Mouse (Mus musculus): Measurements from ENCODE around the gene Arl2. TPM values are rescaled to one million over a fixed set of nuclear protein-coding genes. Genes with fewer than 3 reads are reported as not detected.
"Not testable (repeated sequence)": the region's sequence is repeated elsewhere in the genome, so short reads cannot be mapped to it uniquely, and the experiment has no call there.

The Arl2 gene
- polyA plus RNA-seq, 1 experiment from 2014 or later, result 80.5 TPM

DNA sequence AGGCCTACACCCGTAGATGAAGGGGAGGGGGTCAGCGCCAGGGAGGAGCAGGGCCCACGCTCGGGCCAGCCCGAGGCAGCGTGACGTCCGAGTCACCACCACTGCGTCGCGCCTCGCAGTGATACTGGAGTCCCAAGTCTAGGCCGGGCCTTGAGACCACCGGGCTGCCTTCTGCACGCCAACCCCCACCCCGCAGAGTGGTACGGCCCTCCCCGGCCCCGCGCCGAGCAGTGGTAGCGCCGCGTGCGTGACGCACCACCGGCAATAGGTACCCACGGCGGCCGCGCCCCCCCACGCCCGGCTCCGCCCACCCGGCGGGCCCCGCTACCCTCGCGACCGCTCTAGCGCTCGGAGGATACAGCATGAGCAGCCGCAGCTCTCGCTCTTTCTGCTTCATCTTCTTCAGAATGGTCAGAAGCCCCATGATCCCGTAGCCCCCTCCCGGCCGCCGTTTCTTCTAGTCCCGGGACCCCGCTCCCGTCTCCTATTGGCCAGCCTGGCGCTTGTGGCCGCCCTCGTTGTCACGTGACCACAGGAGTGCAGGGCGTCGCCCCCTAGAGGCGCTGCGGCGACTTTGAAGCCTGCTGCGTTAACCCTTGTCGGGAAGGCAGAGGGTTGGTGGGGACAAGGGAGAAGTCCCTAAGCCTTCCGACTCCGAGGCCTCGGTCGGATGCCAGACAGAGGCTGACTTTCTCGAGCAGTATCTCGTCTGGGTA is 512 bp downstream of the Arl2 start, which contains the start of gene Batf2:
Batf2 (plus strand) TSS at position 306 of the 716 bp plus-strand sequence.
- Histone ChIP-seq H3K9me3 (0 out of 2 replicates have a peak, but pooled peaks cover 3% of the 10 kb centered on the region), H3K27me3 (no peaks in the 10 kb centered on the region), H3K9ac (peak within 1 kb of the TSS; percentile 80), H3K27ac (peak within 1 kb of the TSS; percentile 99), H3K4me3 (replicated peaks) (peak within 1 kb of the TSS; percentile 73), H3K4me2 (peak within 1 kb of the TSS; percentile 92), H3K36me3 (replicated peaks) (peaks cover 19% of the 10 kb centered on the region), H3K4me1 (peaks cover 15% of the 10 kb centered on the region)
- peak; percentile 93 for ATAC-seq (ENCODE audit: low FRiP score)
- under 1% methylated on average over 40 of the region's 68 CpGs for WGBS

DNA sequence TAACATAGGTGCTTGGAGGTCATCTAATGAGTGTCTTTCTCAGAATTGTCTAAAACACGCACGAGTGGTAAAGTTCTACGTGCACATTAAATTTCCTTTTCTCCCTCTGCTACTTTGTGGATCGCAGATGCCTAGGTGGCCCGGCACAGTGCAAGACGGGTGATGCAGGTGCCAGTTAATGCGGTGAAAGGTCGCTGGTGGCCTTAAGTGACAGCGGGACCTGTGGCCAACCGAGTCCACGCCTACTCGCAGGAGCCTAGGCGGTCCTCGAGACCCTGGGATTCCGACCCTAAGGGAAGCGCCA is 1.0 kb downstream of the Arl2 start:
- no peak for ATAC-seq (ENCODE audit: low FRiP score)

DNA sequence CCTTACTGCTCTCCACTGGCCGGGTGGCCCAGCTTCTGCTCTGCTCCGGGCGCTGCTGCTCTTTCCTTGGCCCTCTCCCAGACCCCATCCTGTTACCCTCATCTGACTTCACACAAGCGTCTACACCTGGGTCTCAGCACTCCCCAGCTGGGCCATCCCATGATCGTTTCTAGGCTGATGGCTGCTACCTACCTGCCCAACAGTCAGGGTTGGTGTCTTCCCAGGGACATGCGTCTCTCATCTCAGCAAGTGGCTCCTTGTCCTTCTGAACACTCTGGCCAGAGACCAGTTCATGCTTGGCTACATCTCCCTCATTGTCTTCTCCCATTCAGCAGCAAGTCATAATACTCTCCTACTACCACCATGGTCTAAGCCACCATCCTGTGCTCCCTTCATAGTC is 1.6 kb downstream of the Arl2 start:
- Histone ChIP-seq H3K4me3 (replicated peaks) (peak overlapping the region; percentile 73), H3K4me2 (peak overlapping the region; percentile 92), H3K27me3 (no peaks in the 10 kb centered on the region), H3K36me3 (replicated peaks) (peaks cover 30% of the 10 kb centered on the region), H3K27ac (0 out of 2 replicates have a peak overlapping the region, but pooled peaks have one; percentile 9), H3K9me3 (0 out of 2 replicates have a peak, but pooled peaks cover 3% of the 10 kb centered on the region), H3K4me1 (peaks cover 15% of the 10 kb centered on the region), H3K9ac (peak overlapping the region; percentile 80)
- WGBS, result 94% methylated on average over 6 of the region's 6 CpGs
- no peak for ATAC-seq (ENCODE audit: low FRiP score)

More for the DNA sequence above, 1.0 kb downstream of the Arl2 start:
- H3K27ac ChIP-seq, result peak overlapping the region; percentile 99
- 0 out of 2 replicates have a peak, but pooled peaks cover 3% of the 10 kb centered on the region for H3K9me3 ChIP-seq
- peak overlapping the region; percentile 80 for H3K9ac ChIP-seq
- 7% methylated on average over 16 of the region's 16 CpGs for WGBS
- peaks cover 24% of the 10 kb centered on the region for H3K36me3 ChIP-seq (replicated peaks)
- H3K4me1 ChIP-seq, result peaks cover 15% of the 10 kb centered on the region
- peak overlapping the region; percentile 73 for H3K4me3 ChIP-seq (replicated peaks)
- H3K27me3 ChIP-seq, result no peaks in the 10 kb centered on the region
- H3K4me2 ChIP-seq, result peak overlapping the region; percentile 92

DNA sequence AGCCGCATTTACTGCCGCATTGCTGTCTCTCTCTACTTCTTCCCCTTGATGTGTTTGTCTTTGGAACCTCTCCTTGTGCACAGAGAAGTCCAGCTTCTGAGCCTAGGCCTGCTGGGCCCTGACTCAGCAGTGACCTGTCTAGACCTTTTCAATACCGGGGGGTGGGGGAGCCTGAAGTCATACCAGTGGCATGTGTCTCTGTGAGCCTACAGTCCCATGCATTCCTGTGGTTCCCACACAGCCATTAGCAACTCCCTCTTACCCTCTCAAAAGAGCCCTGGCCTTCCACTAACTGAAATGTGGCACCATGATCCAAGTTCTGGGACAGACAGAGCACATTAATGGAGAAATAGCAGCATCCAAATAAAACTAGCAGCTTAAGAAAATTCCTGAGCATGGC is 5.0 kb downstream of the Arl2 start:
- Histone ChIP-seq H3K36me3 (replicated peaks) (peaks cover 38% of the 10 kb centered on the region), H3K27ac (no peak overlapping the region), H3K4me3 (replicated peaks) (no peak overlapping the region), H3K4me1 (peaks cover 11% of the 10 kb centered on the region), H3K9ac (no peak overlapping the region), H3K27me3 (no peaks in the 10 kb centered on the region), H3K4me2 (no peak overlapping the region), H3K9me3 (no peaks in the 10 kb centered on the region)
- 90% methylated on average over 3 of the region's 3 CpGs for WGBS
- ATAC-seq (ENCODE audit: low FRiP score), result no peak

DNA sequence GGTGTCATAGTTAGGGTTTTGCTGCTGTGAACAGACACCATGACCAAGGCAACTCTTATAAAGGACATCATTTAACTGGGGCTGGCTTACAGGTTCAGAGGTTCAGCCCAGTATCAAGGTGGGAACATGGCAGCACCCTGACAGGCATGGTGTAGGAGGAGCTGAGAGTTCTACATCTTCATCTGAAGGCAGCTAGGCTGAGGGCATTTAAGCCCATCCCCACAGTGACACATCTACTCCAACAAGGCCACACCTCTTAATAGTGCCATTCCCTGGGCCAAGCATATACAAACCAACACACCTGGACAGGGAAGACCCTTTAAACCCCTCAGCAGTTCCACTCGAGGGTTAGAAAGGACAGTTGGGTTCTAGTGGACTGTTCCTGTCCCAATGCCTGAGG is 8.2 kb downstream of the Arl2 start:
- 52% methylated on average over 1 of the region's 1 CpGs for WGBS
- H3K9me3 ChIP-seq, result not testable (repeated sequence)
- H3K36me3 ChIP-seq (replicated peaks), result peaks cover 38% of the 10 kb centered on the region

DNA sequence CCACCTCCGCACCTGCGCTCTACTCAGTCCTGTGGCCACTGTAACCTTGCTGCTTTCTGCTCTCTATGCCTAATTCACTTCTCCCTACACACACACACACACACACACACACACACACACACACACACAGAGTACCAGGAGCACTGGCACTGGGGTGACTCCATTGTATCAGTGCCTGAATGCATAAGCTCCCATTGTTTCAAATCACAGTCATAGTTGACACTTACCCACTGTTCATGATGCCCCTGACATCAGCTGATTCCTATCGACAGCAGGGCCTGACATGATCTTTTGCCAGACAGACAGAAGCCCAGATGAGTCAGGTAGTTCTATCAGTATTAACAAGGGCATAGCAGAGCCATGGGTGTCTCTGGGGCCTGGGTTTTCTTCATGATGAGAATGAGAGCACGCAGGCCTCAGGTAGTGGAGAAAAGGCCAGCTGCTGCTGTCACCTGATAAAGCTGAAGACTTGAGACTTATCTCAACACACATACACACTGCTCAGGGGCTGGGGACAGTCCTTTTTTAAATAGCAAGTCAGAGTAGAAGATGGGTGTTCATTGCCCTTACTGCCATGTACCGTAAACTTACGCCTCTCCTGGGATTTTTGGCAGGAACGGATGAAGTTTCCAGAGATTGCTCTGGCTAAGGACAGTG is 9.0 kb downstream of the Arl2 start:
- H3K4me1 ChIP-seq, result 0 out of 2 replicates have a peak, but pooled peaks cover 7% of the 10 kb centered on the region
- no peak overlapping the region for H3K27ac ChIP-seq
- no peak overlapping the region for H3K4me3 ChIP-seq (replicated peaks)
- H3K4me2 ChIP-seq, result no peak overlapping the region
- H3K36me3 ChIP-seq (replicated peaks), result peaks cover 31% of the 10 kb centered on the region
- 92% methylated on average over 7 of the region's 7 CpGs for WGBS
- H3K27me3 ChIP-seq, result no peaks in the 10 kb centered on the region
- no peaks in the 10 kb centered on the region for H3K9me3 ChIP-seq
- H3K9ac ChIP-seq, result no peak overlapping the region
- no peak for ATAC-seq (ENCODE audit: low FRiP score)

More for the DNA sequence above, 8.2 kb downstream of the Arl2 start:
- not testable (repeated sequence) for H3K4me1 ChIP-seq; H3K4me2 ChIP-seq; H3K27ac ChIP-seq; H3K27me3 ChIP-seq; H3K9ac ChIP-seq; H3K4me3 ChIP-seq (replicated peaks); ATAC-seq (ENCODE audit: low FRiP score)

DNA sequence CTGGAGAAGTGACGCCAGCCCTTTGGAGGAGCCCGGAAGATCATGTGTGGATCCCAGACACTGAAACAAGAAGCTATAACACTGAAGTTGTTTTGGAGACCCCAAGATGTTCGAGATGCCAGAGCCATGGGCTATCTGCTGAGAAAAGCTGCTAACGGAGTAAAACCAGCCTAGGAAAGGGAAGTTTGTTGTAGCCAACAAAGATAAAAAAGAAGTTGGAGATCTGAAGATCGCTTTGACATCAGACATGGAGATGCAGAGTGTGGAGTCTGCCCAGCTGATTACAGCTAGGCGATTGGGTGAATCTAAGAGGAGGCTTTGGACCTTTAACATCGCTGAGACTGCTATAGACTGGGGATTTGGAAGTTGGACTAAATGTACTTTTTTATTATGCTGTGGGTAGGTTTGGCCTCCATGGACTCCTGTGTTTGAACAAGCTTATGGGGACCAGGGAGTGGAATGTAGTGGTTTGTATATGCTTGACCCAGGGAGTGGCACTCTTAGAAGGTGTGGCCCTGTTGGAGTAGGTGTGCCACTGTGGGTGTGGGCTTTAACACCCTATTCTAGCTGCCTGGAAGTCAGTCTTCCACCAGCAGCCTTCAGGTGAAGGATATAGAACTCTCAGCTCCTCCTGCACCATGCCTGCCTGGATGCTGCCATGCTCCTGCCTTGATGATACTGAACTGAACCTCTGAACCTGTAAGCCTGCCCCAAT is 10.8 kb downstream of the Arl2 start:
- H3K27ac ChIP-seq, result not testable (repeated sequence)
- H3K36me3 ChIP-seq (replicated peaks), result peaks cover 17% of the 10 kb centered on the region

DNA sequence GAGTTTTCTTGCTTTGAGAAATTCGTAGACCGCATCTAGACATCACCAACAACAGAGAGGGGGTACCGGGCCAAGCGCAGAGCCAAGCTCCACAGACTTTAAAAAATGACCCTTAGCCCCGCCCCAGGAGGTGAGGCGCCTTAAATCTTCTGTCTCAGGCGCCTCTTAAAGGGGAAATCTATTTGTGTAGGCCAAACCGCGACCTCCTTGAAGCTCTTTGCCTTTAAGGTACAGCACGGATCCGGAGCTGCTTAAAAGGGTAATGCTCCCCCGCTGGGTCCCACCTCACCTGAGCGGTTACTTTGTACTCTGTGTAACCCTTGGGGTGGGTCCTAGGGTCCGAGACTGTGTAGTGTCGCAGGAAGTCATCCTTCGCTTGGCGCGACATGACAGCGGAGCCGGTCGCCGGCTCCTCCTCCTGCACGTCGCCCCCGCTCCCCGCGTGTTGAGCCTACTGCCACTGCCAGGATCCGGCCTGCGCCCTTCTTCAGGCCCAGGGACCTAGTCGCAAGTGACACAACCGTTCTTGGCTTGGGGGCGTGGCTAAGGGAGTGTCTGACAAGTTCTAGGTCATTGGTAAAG is 13.5 kb downstream of the Arl2 start, which contains the start of gene Snx15:
Snx15 (minus strand) TSS at position 545 of the 582 bp plus-strand sequence.
- Histone ChIP-seq H3K9me3 (no peaks in the 10 kb centered on the region), H3K4me1 (0 out of 2 replicates have a peak, but pooled peaks cover 7% of the 10 kb centered on the region), H3K4me2 (peak within 1 kb of the TSS; percentile 70), H3K27me3 (no peaks in the 10 kb centered on the region), H3K9ac (peak within 1 kb of the TSS; percentile 63), H3K36me3 (replicated peaks) (no peaks in the 10 kb centered on the region), H3K27ac (peak within 1 kb of the TSS; percentile 83), H3K4me3 (replicated peaks) (peak within 1 kb of the TSS; percentile 52)
- ATAC-seq (ENCODE audit: low FRiP score), result peak; percentile 93
- under 1% methylated on average over 32 of the region's 32 CpGs for WGBS

More for the DNA sequence above, 10.8 kb downstream of the Arl2 start:
- not testable (repeated sequence) for H3K4me3 ChIP-seq (replicated peaks); H3K4me1 ChIP-seq; ATAC-seq (ENCODE audit: low FRiP score); H3K27me3 ChIP-seq; H3K4me2 ChIP-seq; H3K9me3 ChIP-seq; H3K9ac ChIP-seq
- WGBS, result 79% methylated on average over 7 of the region's 7 CpGs

DNA sequence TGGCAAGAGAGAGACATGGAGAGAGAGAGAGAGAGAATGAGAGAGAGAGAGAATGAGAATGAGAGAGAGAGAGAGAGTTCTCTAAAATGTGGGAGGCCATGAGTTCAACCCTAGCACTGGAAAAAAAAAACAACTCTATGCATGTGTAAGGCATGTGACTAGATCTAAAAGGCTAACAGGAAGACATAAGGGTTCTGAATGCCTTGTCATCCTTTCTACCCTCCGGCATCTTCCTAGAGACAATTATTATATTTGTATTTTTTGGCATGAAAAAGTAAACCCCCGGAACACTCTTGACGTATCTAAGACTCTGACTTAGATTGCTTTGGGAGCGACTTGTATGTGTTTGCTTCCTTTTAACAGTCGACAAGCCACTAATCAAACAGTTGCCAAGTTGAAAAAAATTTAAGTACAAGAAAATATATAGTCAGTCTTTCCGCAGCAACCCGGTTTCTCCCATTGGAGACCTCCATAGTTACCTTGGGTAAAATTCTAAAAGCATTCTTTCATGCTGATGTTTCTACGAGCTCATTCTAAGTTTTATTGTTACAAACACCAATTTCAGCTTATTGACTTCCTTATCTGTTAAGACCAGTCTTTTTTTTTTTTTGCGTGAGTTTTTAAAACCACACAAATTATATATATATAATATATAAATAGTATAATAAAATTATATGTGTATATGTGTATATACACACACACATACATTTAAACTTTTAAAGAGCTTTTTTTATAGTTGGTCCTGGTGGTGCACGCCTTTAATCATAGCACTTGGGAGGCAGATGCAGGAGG is 14.4 kb downstream of the Arl2 start:
- 74% methylated on average over 10 of the region's 10 CpGs for whole genome bisulfite sequencing
- H3K27ac ChIP-seq, result peak overlapping the region; percentile 83

DNA sequence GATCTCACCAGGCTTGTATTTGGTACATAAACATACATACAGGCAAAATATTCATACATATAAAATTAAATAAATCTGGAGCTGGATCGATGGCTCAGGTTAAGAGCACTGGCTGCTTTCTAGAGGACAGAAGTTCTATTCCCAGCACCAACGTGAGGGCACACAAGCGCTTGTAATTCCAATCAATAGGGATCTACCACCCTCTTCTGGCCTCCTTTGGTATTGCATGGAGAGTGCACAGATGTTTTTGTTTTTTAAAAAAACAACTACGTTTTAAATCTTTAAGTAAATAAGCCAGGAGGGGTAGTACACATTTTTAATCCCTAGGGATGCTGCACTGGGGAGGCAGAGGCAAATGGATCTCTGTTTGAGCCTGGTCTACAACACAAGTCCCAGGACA is 15.1 kb downstream of the Arl2 start:
- no peaks in the 10 kb centered on the region for H3K36me3 ChIP-seq (replicated peaks)
- H3K9ac ChIP-seq, result no peak overlapping the region
- H3K4me3 ChIP-seq (replicated peaks), result no peak overlapping the region
- H3K9me3 ChIP-seq, result no peaks in the 10 kb centered on the region
- no peak overlapping the region for H3K27ac ChIP-seq
- WGBS, result 24% methylated on average over 4 of the region's 4 CpGs
- no peak for ATAC-seq (ENCODE audit: low FRiP score)
- no peaks in the 10 kb centered on the region for H3K27me3 ChIP-seq
- 0 out of 2 replicates have a peak, but pooled peaks cover 7% of the 10 kb centered on the region for H3K4me1 ChIP-seq
- H3K4me2 ChIP-seq, result no peak overlapping the region

More for the DNA sequence above, 14.4 kb downstream of the Arl2 start:
- Histone ChIP-seq H3K4me2 (peak overlapping the region; percentile 70), H3K4me1 (0 out of 2 replicates have a peak, but pooled peaks cover 7% of the 10 kb centered on the region), H3K9ac (peak overlapping the region; percentile 63; the same call in 1 of the 2 replicates), H3K4me3 (replicated peaks) (peak overlapping the region; percentile 52), H3K9me3 (no peaks in the 10 kb centered on the region), H3K27me3 (no peaks in the 10 kb centered on the region), H3K36me3 (replicated peaks) (no peaks in the 10 kb centered on the region)
- no peak for ATAC-seq (ENCODE audit: low FRiP score)

DNA sequence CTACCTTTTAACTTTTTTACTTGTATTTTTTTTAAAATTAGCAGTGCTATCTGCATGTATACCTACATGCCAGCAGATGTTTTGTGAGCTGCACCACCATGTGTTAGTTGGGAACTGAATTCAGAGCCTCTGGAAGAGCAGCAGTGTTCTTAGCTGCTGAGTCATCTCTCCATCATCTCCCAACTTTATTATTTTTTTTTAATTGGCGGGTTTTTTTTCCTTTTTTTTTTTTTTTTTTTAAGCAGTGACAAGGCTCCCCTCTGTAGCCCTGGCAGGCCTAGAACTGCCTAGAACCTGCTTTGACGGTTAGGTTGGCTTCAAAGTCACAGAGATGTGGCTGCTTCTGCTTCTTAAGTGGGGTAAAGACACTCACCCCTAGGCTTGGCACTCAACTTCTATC is 16.4 kb downstream of the Arl2 start:
- no peaks in the 10 kb centered on the region for H3K9me3 ChIP-seq
- H3K4me2 ChIP-seq, result no peak overlapping the region
- H3K36me3 ChIP-seq (replicated peaks), result no peaks in the 10 kb centered on the region
- H3K4me3 ChIP-seq (replicated peaks), result no peak overlapping the region
- 0 out of 2 replicates have a peak, but pooled peaks cover 7% of the 10 kb centered on the region for H3K4me1 ChIP-seq
- no peak overlapping the region for H3K27ac ChIP-seq
- no peaks in the 10 kb centered on the region for H3K27me3 ChIP-seq
- WGBS, result 83% methylated on average over 2 of the region's 2 CpGs
- H3K9ac ChIP-seq, result no peak overlapping the region
- no peak for ATAC-seq (ENCODE audit: low FRiP score)

All from forebrain, embryonic 12.5 days (tissue).